Mouse (Mus musculus) urinary bladder, postnatal 0 days (tissue): ENCODE results near the gene Spp1. TPM values are rescaled to one million over a fixed set of nuclear protein-coding genes. Genes with fewer than 3 reads are reported as not detected.

Experiments
- polyA plus RNA-seq: library from polyadenylated mRNA; unstranded; fragments of >200 nt; fragmentation: Nextera tagmentation; extraction: Ambion mirVana; gene quantifications from 2 replicates; pipeline ENCODE4 v1.2.1, GENCODE M21; 2015

The Spp1 gene
- polyA plus RNA-seq: 4.5 and 33.6 TPM in 2 replicates

DNA sequence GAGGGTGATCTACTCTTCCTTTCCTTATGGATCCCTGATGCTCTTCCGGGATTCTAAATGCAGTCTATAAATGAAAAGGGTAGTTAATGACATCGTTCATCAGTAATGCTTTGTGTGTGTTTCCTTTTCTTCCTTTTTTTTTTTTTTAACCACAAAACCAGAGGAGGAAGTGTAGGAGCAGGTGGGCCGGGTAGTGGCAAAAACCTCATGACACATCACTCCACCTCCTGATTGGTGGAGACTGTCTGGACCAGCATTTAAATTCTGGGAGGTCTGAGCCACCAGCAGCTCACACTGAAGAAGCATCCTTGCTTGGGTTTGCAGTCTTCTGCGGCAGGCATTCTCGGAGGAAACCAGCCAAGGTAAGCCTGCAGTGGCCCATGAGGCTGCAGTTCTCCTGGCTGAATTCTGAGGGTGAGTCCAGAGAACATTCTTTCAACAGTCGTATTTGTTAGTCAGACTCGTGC lies at the start of gene Spp1:
Gene Spp1 (plus strand): TSS at position 284 of the 467 bp plus-strand sequence.

GRCm38 (mm10) chr5:104458832-104459705 lies 24.2 kb downstream of the Spp1 start, which contains the start of gene Pkd2:
Gene Pkd2 (plus strand): TSS chr5:104459450.

Other genes starting within 250 kb of the Spp1 start
- 0.08 and 0.11 TPM in 2 replicates for gene Dmp1, start 232.5 kb upstream of the Spp1 start, polyA plus RNA-seq
- gene Ibsp, start 135.9 kb upstream of the Spp1 start, polyA plus RNA-seq: 0.44 and 0.48 TPM in 2 replicates
- gene Mepe, start 109.8 kb upstream of the Spp1 start, polyA plus RNA-seq: not detected in 2 replicates
- gene Pkd2, start 24.3 kb downstream of the Spp1 start, polyA plus RNA-seq: 9.2 and 10.3 TPM in 2 replicates
- 4.3 and 5.3 TPM in 2 replicates for gene BC005561, start 73.2 kb downstream of the Spp1 start, polyA plus RNA-seq